Mouse (Mus musculus) retina, postnatal 1 day (tissue): ENCODE results near the gene Sdr9c7.
"Not testable (repeated sequence)": the region's sequence is repeated elsewhere in the genome, so short reads cannot be mapped to it uniquely, and the experiment has no call there.

Experiments used
- DNase-seq: peaks from one replicate; pipeline ENCODE4 v3.0.0-alpha.2; 2012

The Sdr9c7 gene

DNA sequence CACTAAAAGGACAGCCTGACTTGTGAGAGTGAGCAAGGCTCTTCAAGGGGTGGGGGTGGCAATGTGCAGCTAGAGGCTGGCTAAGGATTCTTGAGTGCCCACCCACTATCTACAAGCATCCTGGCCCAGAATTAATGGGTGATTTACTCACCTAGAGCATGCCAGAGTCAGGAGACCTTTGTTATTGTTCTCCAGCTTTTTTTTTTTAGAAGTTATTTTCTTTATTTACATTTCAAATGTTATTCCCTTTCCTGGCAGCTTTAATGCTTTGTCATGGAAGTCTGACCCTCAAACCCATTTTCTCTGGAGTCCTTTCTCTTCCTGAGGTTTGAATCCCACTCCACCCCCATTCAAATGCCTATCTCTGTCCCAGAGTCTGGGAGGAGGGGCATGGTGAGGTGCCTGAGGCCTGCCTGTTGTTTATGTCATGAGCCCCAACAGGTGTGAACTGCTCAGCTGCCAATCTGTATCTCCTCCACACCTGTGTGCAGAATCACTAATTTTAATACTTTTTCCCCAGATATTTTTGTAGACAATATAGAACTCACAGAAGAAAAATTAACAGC lies 9.2 kb downstream of the Sdr9c7 start:
- no peak for DNase-seq

DNA sequence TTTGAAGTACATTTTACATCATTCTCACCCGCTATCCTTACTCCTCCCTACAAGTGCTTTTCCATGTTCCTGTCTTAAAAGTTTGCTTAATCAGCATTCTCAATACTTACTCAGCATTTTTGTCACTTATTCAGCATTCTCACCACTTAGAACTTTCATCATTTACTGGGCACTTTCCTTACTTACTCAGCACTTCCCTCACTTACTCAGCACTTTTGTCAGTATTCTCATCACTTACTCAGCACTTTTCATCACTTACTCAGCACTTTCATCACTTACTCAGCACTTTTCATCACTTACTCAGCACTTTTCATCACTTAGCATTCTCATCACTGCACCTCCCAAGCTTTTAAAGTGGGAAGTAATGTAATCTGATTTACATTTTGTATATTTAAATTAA lies 17.3 kb downstream of the Sdr9c7 start:
- no peak for DNase-seq

DNA sequence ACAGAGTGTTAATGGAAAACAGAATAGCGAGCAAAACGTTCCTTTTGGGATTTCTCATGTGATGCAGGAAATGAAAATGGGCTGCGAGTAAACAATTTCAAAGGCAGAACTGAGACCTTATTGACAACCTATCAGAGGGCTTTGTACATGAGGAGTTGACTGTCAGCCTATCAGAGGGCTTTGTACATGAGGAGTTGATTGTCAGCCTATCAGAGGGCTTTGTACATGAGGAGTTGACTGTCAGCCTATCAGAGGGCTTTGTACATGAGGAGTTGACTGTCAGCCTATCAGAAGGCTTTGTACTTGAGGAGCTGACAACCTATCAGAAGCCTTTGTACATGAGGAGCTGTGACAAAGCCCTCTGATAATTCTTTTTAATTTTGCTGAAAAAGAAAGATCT lies 18.9 kb downstream of the Sdr9c7 start:
- not testable (repeated sequence) for DNase-seq

DNA sequence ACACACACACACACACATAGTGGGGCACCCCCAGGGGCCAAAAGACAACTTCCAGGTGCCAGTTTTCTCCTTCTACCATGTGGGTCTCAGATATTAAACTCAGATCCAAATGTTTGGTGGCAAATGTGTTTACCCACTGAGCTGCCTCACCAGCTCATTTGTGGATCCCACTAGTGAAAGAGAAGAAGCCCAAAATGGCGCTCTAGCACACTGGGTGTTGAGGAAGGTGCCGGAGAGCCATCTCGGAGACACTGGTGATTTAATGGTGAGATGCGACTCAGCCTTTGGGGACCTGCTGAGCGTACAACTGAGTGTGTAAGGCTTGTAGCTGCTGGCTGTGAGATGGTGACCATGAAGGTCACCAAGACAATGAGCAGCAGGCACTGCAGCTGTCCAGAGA lies 19.3 kb downstream of the Sdr9c7 start:
- DNase-seq, result no peak

DNA sequence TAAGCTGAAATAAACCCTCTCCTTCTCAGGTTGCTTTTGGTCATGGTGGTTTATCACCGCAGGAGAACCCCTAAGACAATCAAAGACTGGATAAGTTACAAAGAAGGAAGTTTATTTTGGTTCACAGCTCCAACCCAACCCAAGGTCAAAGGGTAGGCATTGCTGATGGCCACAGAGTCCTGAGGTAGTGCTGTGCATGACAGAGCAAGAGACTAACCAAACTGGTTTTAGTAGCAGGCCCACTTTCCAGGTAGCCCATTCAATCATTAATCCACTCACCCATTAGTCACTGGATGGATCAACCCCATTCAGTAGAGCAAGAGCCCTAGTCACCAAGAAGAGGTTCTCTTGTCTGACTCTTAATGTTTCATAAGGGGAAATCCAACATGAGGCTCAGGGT lies 23.9 kb downstream of the Sdr9c7 start:
- no peak for DNase-seq

DNA sequence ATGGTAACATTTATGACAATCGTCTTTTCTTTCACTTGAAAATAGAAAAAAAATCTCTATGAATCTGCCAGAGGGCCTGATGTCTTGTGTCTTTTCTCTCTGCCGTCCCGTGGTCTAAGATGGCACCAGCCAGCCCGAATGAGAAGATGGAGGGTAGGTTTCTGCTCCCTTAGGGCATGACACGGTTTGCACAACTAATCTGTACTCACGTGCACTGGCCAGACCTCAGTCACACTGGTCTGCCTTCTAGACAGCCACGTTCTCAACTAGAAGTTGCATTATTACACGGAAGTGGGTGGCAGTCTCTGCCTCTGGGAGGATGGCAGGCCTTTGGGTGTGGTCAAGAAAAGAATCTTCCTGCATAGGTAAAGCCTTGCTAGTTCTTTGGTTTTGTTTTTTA lies 24.7 kb downstream of the Sdr9c7 start:
- no peak for DNase-seq

DNA sequence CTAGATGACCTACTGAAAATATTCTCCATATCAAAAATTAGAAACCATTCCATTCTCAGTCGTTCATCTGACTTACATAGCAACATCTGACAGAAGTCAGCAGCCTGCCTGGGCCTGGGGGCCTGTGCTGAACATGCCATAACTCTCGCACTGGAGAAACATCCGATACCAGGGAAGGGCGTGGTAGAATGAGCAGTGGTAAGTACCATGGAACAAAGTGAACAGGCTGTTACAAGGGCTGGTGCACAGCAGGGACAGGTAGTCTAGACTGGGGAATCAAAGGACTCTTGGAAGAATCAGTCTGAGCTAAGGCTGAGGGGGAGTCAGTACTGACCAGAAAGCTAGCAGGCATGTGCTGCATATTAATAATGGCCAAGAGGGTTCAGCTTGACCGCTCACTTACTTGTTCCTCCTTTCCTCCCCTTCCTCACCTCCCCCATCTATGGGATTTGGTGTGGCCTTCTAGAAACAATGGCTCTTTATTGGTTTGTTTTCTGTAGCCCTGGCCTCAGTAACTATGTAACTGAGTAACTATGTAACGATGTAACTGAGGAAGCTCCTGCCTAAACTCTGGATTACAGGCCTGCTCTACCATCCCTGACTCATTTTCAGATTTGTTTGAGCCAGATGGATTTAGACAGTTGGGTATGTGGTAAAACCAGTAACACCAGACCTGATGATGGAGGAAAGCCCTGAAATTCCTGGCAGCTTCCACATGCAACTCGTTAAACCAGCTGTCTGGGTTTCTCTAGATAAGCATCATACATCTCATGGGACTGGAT lies 26.5 kb downstream of the Sdr9c7 start:
- peak; percentile 63 for DNase-seq

DNA sequence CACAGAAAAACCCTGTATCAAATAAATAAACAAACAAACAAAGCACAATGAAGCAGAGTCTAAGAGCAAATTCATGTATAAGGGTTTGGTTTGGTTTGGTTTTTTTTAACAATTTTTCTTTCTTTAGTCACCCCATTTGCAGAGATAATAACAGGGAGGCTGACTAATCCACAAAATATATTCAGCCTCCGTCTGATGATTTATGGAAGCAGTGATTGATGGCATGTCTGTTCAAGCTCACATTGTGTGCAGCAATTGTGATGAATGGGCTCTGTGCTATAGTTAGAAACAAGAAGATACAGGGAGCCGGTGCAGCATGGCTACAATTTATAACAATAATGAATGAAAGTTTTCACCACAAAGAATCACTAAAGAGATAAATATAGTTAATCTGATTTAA lies 29.4 kb downstream of the Sdr9c7 start:
- DNase-seq, result no peak

DNA sequence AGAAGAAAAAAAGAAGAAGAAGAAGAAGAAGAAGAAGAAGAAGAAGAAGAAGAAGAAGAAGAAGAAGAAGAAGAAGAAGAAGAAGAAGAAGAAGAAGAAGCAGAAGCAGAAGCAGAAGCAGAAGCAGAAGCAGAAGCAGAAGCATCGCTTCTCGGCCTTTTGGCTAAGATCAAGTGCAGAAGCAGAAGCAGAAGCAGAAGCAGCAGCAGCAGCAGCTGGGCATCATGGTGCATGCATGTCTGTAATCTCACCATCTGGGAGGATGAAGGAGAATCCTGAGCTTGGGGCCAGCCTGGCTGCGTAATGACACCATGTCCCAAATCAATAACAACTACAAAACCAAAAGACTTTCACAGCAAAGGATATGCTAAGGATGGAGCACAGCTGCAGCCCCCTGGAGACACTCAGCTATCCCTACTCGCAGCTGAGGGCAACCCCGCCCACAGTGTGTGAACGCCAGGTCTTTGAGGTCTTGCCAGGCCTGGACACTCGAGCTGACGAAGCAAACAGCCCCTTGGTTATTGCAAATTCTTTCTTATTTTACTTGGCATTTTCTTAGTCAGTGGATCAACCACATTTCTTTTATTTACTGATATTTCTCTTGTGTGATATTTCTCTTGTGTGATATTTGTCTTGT lies 34.1 kb downstream of the Sdr9c7 start:
- DNase-seq, result no peak

DNA sequence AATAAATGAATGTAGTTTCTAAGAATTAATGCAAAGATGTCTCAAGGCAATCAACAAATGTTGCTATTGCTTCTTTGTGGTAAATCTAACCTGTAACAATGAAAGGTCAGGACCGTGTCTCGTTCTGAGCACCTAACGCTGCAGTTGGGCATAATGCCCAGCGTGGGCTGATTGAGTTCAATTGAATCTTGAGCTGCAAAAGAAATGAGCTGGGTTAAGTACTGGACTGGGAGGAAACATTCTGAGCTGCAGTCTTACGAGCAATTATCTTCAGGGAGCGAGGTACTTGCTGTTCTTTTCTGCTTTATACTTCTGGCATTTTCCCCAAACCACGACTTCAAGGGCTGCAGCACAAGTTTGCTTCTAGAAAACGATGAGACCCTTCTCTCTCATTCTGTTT lies 38.0 kb downstream of the Sdr9c7 start:
- no peak for DNase-seq

DNA sequence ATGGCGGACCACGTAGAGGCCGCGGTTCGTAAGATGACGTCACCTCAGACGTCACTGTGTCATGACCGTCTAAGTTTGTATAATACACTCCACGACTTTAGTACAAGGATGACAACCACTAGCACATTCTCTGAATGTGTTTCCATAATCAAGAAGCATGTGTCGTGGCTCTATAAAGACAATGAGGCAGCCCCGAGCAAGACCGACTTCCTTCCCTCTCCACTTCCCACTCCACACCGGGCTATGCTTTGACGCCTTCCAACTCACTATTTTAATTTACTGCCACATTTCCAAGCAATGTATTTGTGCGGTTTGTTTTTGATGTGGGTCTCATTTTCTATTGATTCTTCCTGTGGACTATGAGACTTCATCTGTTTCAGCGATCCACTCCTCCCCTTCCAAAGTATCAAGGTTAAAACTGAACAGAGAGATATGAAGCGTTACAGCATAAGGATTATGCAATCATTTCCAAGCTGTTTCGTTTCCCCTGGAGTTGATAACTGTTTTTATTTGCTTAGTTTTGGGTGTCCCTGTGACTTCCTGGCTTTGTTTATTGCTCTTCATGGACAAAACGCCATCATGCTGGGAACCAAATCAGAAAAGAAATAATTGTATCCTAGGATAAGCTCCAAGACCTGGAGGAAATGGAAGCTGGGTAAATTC lies 38.6 kb downstream of the Sdr9c7 start:
- DNase-seq, result no peak

DNA sequence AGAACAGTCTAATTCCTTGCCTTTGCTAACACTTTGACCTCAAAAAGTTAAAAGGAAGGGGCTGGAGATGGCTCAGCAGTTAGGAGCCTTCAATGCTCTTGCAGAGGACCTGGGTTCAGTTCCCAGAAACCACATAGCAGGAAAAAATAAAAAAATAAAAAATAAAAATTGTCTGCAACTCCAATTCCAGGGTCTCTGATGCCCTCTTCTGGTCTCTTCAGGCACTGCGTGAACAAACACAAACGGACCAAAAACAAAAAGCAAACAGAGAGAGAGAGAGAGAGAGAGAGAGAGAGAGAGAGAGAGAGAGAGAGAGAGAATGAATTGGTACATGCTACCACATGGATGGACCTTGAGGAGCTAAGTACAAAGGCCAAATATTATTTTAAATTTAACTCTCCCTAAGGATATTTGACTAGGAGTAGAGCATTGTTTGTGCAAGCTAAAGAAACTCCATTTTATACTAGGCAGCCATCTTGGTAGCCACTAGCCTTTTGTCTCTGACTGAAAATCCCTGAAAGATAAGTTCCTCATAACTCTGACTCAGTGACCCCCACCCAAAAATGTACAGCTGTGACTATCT lies 39.2 kb downstream of the Sdr9c7 start:
- DNase-seq, result peak; percentile 79

DNA sequence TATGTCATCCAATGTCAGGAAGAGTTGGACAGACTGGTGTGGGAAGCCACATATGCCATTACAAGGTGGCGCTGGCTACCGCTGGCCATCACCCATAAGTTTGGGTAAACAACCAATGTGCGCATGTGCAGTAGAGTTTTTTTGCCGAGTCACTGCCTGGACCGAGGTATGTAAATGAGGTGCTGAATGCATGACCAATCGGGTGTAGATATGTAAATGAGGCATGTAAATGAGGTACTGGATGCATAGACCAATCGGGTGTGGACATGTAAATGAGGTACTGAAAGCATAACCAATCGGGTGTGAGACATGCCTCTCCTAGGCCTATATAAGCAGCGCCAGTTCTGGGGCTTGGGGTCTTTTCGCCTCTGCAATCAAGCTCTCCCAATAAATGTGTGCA lies 41.3 kb downstream of the Sdr9c7 start:
- DNase-seq, result peak; percentile 11

DNA sequence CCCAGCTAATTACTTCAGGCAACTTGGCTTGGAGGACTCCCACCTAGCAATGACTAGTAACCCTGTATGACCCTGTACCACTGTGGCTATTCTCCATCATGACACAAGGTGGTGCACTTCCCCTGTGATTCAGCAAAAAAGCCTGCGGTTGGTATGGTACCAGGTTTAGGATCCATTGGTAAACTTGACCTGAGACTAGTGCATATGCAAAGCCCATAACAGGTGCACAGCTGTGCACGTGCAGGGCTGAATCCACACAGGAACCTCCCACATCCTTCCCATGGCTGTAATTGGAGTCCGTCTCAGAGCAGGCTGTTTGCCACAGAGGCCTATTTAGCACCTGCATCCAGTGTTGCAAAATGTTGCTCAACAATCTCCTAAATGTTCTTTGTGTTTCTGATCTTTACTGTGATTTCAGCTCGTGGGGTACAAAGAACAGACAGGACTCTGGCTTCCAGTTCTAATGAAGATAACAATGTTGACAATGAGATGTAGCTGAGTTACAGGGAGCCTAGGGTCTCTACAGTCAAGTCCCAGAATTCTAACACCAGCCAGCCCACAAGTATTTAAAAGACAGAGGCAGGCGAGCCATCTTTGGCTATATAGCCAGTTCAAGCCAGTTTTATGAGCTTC lies 47.2 kb downstream of the Sdr9c7 start:
- peak; percentile 82 for DNase-seq

DNA sequence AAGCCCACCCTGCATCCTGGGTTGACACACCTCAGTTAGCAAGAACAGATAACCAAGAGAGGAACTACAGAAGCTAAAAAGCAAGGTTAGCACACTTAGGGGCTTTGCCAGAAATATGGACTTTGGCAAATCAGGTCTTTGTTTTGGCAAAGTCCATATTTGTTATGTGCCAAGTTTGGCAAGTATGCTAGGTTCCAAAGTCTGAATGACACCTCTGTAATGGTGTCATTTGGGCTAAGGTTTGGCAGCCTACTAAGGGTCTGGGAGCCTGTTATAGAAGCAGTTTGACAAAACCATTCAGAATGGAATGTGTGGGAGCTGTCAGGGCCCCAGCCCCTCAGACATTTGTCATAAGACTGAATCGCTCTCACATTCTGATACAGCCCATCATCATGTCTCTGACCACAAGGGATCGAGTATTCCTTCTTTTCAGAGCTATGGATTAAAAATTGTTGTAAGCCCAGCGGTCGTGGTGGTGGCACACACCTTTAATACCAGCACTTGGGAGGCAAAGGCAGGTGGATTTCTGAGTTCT lies 51.3 kb downstream of the Sdr9c7 start:
- no peak for DNase-seq

DNA sequence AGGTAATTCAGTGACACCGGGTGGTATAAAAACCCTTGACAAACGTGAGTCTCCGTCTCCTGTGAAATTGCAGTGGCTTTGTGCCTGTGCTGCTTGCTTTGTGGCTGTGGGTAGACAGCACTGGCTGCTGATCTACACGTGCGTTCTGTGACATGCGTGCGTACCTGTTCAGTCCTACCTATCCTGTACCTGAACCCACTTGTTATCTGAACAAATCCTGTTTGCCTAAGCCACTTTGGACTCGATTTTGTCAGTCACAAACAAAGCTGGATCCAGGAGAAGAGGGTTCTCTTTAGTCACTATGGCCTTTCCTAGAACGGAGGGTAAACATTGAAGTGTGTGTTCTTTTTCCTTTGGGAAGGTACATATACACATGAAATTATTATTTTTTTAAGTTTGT lies 53.1 kb downstream of the Sdr9c7 start:
- DNase-seq, result no peak

DNA sequence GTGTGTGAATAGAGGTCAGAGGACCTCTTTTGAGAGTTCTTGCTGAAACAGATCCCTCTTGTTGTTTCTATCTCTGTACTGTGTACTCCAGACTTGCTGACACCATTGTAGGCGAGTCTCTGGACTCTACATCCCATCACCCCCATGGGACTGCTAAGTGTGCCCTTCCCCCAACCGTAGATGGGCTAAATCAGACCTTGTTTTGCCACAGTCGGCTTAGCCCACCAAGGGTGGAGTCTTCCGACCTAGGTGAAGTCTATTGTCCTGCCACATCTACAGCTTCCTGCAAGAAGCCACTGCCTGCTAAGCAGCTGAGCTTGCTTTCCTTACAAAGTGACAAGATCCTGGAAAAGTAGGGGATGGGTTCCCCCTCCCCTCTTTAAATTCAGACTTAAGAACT lies 53.5 kb downstream of the Sdr9c7 start:
- DNase-seq, result no peak

DNA sequence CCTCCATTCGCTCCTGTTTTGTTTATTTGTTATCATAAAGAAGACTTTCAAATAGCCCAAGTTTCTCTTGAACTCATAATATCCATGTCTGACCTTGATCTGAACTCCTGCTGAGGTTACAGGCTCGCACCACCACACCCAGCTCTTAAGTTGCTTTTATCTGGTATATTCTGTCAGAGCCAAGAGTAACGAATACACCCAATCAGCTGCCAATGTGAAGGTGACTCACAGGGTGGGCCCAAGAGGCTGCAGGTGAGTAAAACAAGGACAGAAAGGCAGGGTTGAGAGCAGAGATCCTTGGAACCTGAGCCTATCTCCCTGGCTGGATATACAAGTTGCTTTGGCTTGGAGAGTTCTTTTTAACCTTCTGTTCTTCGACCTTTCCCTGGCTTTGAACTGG lies 56.7 kb downstream of the Sdr9c7 start:
- DNase-seq, result no peak

DNA sequence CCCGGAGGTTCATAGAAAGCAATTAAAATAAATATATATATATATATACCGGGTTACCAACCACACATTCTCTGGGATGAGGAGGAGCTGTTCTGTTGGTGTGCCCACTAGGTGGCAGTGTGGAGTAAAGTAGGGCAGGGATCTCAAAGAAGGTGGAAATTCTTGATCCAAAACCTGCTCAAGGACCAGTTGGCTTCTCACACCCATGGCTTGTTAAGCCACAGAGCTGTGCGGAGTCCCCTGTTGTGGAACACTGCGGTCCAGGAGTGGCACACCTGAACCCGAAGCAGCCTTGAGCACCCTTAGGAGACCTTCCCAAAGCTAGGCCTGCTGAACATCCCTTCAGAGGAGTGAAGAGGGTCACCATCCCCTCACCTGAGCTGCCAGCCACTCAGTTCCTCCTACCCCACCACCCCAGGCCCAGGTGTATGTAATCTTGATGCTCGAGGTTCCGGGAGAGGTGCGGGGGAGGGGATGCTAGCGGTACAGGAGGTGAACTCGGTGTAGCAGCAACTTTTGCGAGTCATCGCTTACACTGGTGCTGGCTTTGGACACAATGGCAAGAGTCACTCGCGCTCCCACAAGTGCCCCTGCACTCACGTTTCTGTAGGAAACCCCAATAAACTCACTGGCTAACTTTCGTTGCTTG lies 58.0 kb downstream of the Sdr9c7 start:
- DNase-seq, result peak; percentile 79

DNA sequence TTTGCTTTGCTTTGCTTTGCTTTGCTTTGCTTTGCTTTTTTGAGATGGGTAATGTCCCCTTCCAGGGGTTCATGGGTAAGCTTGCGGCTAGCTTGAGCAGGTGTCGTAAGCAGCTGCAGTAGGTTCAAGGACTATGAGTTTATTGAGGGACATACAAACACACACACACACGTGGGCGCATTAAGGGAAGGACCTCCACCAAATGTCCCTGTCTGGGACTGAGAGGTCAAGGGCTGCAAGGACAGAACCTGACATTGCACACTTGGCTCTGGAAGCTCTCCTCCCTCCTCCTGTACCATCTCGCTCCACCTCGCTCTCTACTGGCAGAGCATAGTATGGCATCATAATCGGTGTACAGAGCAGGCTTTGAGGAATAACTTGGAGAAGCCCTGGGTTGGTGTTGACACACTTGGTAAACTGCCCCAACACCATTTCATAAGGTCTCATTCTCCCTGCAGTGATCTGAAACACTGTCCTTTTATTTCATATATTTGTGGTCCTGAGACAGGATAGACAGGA lies 60.9 kb downstream of the Sdr9c7 start:
- DNase-seq, result no peak
